Mouse (Mus musculus) small intestine, adult 2 months (tissue): ENCODE measurements at regions not wholly inside any gene's neighbourhood (a gene's known extent, or its start where the extent isn't known, plus 50 kb on each side); places are given as distances from the start of the nearest gene placed in this dataset.

Experiments used
- H3K27ac ChIP-seq: fragments of 200-500 bp; 2 replicates; pipeline ENCODE4 v1.5.1; 2012; ENCODE audit warnings: low read depth, low read length, control low read depth, inconsistent platforms; ENCODE audit not compliant: insufficient read depth
- H3K27me3 ChIP-seq: fragments of 200-500 bp; 2 replicates; pipeline ENCODE4 v1.6.1; 2012; ENCODE audit warnings: mild to moderate bottlenecking, moderate library complexity, low read length, inconsistent platforms; ENCODE audit not compliant: control insufficient read depth, insufficient read depth
- H3K36me3 ChIP-seq: fragments of 200-500 bp; 2 replicates; pipeline ENCODE4 v1.6.1; 2012; ENCODE audit warnings: mild to moderate bottlenecking, low read length, control low read depth, inconsistent platforms; ENCODE audit not compliant: control insufficient read depth, insufficient read depth
- H3K4me1 ChIP-seq: fragments of 200-500 bp; 2 replicates; pipeline ENCODE4 v1.6.1; 2012; ENCODE audit warnings: low read length, inconsistent platforms, mixed read lengths; ENCODE audit not compliant: control insufficient read depth, insufficient read depth, insufficient read length
- H3K4me3 ChIP-seq: fragments of 200-500 bp; 2 replicates; pipeline ENCODE4 v1.5.1; 2012; ENCODE audit warnings: low read depth, mild to moderate bottlenecking, control low read depth, inconsistent platforms, low read length, moderate library complexity
- CTCF ChIP-seq: fragments of 200-500 bp; IDR thresholded peaks from 2 replicates; pipeline ENCODE4 v1.5.1; 2012; ENCODE audit warnings: low read depth, mild to moderate bottlenecking, control low read depth, inconsistent platforms, low read length, moderate library complexity, mixed read lengths; ENCODE audit not compliant: insufficient replicate concordance, insufficient read length; ENCODE audit errors: extremely low read depth
- POLR2A ChIP-seq: fragments of 200-500 bp; IDR thresholded peaks from 2 replicates; pipeline ENCODE4 v1.6.1; 2012; ENCODE audit warnings: low read depth, mild to moderate bottlenecking, control low read depth, inconsistent platforms, low read length, moderate library complexity
- WGBS: fragments of 180-500 bp; shearing (Covaris S2); methylation state at CpG from one replicate; pipeline ENCODE4 v1.1.7; 2018; 5-methylcytosine and 5-hydroxymethylcytosine counted together

- no peaks in the 10 kb centered on the region for H3K36me3 ChIP-seq
- no peaks in the 10 kb centered on the region for H3K27me3 ChIP-seq
- no peak overlapping the region for H3K4me3 ChIP-seq
- no peak overlapping the region for H3K27ac ChIP-seq
- WGBS = 71% methylated on average over 7 of the region's 7 CpGs
- H3K4me1 ChIP-seq = peaks cover under 1% of the 10 kb centered on the region; the same call in 1 of the 2 replicates
- no peak for TF ChIP-seq POLR2A
- TF ChIP-seq CTCF = no peak
These were observed 105.1 kb downstream of the Gadd45g start for GRCm38 (mm10) chr13:51951506-51952038.

- WGBS = 67% methylated on average over 4 of the region's 4 CpGs
- no peak for TF ChIP-seq CTCF
- TF ChIP-seq POLR2A = no peak
- H3K27ac ChIP-seq = no peak overlapping the region
- no peak overlapping the region for H3K4me3 ChIP-seq
- H3K4me1 ChIP-seq = no peaks in the 10 kb centered on the region
- H3K27me3 ChIP-seq = no peaks in the 10 kb centered on the region
- no peaks in the 10 kb centered on the region for H3K36me3 ChIP-seq
These were observed 106.6 kb downstream of the Gadd45g start for GRCm38 (mm10) chr13:51953084-51953483.

GRCm38 (mm10) chr13:51953569-51953968, 107.1 kb downstream of the Gadd45g start:
- Histone ChIP-seq H3K36me3 (no peaks in the 10 kb centered on the region), H3K27ac (no peak overlapping the region), H3K4me3 (no peak overlapping the region), H3K27me3 (no peaks in the 10 kb centered on the region), H3K4me1 (no peaks in the 10 kb centered on the region)
- TF ChIP-seq CTCF = no peak
- no peak for TF ChIP-seq POLR2A
- WGBS = 79% methylated on average over 8 of the region's 8 CpGs

GRCm38 (mm10) chr13:51957101-51957500, 110.6 kb downstream of the Gadd45g start:
- no peaks in the 10 kb centered on the region for H3K27me3 ChIP-seq
- H3K4me1 ChIP-seq = no peaks in the 10 kb centered on the region
- no peak overlapping the region for H3K4me3 ChIP-seq
- H3K27ac ChIP-seq = no peak overlapping the region
- no peak for TF ChIP-seq CTCF
- no peak for TF ChIP-seq POLR2A
- 83% methylated on average over 8 of the region's 8 CpGs for WGBS
- H3K36me3 ChIP-seq = no peaks in the 10 kb centered on the region

GRCm38 (mm10) chr13:51959591-51959990, 113.1 kb downstream of the Gadd45g start:
- H3K27ac ChIP-seq = no peak overlapping the region
- H3K4me3 ChIP-seq = no peak overlapping the region
- TF ChIP-seq POLR2A = no peak
- no peak for TF ChIP-seq CTCF
- no peaks in the 10 kb centered on the region for H3K36me3 ChIP-seq
- H3K27me3 ChIP-seq = no peaks in the 10 kb centered on the region
- H3K4me1 ChIP-seq = peaks cover 6% of the 10 kb centered on the region
- WGBS = 84% methylated on average over 8 of the region's 8 CpGs

GRCm38 (mm10) chr13:51960262-51960661, 113.8 kb downstream of the Gadd45g start:
- Histone ChIP-seq H3K27ac (no peak overlapping the region), H3K27me3 (no peaks in the 10 kb centered on the region), H3K4me3 (no peak overlapping the region), H3K36me3 (no peaks in the 10 kb centered on the region), H3K4me1 (peaks cover 7% of the 10 kb centered on the region)
- WGBS = 92% methylated on average over 4 of the region's 4 CpGs
- no peak for TF ChIP-seq CTCF
- no peak for TF ChIP-seq POLR2A

GRCm38 (mm10) chr13:51962191-51962611, 115.7 kb downstream of the Gadd45g start:
- 74% methylated on average over 8 of the region's 8 CpGs for WGBS
- H3K27ac ChIP-seq = no peak overlapping the region
- H3K4me3 ChIP-seq = no peak overlapping the region
- no peaks in the 10 kb centered on the region for H3K27me3 ChIP-seq
- H3K36me3 ChIP-seq = no peaks in the 10 kb centered on the region
- no peak for TF ChIP-seq POLR2A
- no peak for TF ChIP-seq CTCF
- peaks cover 7% of the 10 kb centered on the region for H3K4me1 ChIP-seq

- TF ChIP-seq CTCF (no peak), POLR2A (no peak)
- WGBS = 78% methylated on average over 5 of the region's 5 CpGs
- H3K36me3 ChIP-seq = no peaks in the 10 kb centered on the region
- no peaks in the 10 kb centered on the region for H3K27me3 ChIP-seq
- H3K4me3 ChIP-seq = no peak overlapping the region
- no peak overlapping the region for H3K27ac ChIP-seq
- peaks cover 7% of the 10 kb centered on the region for H3K4me1 ChIP-seq
These were observed 116.2 kb downstream of the Gadd45g start for GRCm38 (mm10) chr13:51962676-51963075.
